Mouse (Mus musculus): ENCODE measurements around the gene Epo. TPM values are rescaled to one million over a fixed set of nuclear protein-coding genes. Genes with fewer than 3 reads are reported as not detected.
A peak's percentile ranks its signal among the peaks of the same experiment; 100 is the strongest.

Epo gene
- polyA plus RNA-seq, 1 experiment from 2014 or later, result not detected

DNA sequence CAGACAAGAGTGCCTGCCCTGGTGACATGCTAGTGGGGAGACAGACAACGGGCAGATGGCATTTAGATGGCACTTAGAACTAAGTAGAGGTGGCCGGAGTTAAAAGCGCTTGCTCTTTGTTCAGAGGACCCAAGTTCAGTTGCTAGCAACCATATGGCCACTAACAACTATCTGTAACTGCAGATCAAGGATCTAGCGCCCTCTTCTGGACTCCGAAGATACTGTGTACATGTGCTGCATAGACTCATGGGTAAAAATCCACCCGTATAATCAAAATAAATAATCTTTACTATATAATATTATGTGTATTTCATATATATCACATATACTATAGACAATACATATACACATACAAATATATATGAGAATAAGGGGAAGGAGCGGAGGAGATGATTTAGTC is 45.4 kb downstream of the Epo start:
- Histone ChIP-seq H3K9me3 (no peaks in the 10 kb centered on the region), H3K4me3 (no peak overlapping the region), H3K27ac (no peak overlapping the region), H3K4me1 (peaks cover 20% of the 10 kb centered on the region), H3K36me3 (no peaks in the 10 kb centered on the region), H3K27me3 (peaks cover 19% of the 10 kb centered on the region), H3K4me2 (no peak overlapping the region), H3K9ac (no peak overlapping the region)
- WGBS, result 86% methylated on average over 7 of the region's 7 CpGs
- ATAC-seq (ENCODE audit: insufficient number of reproducible peaks, low FRiP score, low TSS enrichment, low read depth), result no peak

GRCm38 (mm10) chr5:137485851-137486155 is 47.2 kb downstream of the Epo start:
- Histone ChIP-seq H3K4me3 (peak overlapping the region; percentile 21), H3K27me3 (peaks cover 19% of the 10 kb centered on the region), H3K4me2 (peak overlapping the region; percentile 42), H3K4me1 (peaks cover 16% of the 10 kb centered on the region), H3K27ac (no peak overlapping the region), H3K9me3 (no peaks in the 10 kb centered on the region), H3K36me3 (no peaks in the 10 kb centered on the region), H3K9ac (peak overlapping the region; percentile 23; the same call in 1 of the 2 replicates)
- 3% methylated on average over 17 of the region's 17 CpGs for WGBS
- ATAC-seq (ENCODE audit: insufficient number of reproducible peaks, low FRiP score, low TSS enrichment, low read depth), result no peak

GRCm38 (mm10) chr5:137485071-137485850 is 47.8 kb downstream of the Epo start:
- Histone ChIP-seq H3K27ac (no peak overlapping the region), H3K9me3 (no peaks in the 10 kb centered on the region), H3K9ac (peak overlapping the region; percentile 23; the same call in 1 of the 2 replicates), H3K4me1 (peaks cover 16% of the 10 kb centered on the region), H3K36me3 (no peaks in the 10 kb centered on the region), H3K4me3 (peak overlapping the region; percentile 21), H3K27me3 (peaks cover 19% of the 10 kb centered on the region), H3K4me2 (peak overlapping the region; percentile 42)
- WGBS, result 9% methylated on average over 30 of the region's 30 CpGs
- ATAC-seq (ENCODE audit: insufficient number of reproducible peaks, low FRiP score, low TSS enrichment, low read depth), result no peak

DNA sequence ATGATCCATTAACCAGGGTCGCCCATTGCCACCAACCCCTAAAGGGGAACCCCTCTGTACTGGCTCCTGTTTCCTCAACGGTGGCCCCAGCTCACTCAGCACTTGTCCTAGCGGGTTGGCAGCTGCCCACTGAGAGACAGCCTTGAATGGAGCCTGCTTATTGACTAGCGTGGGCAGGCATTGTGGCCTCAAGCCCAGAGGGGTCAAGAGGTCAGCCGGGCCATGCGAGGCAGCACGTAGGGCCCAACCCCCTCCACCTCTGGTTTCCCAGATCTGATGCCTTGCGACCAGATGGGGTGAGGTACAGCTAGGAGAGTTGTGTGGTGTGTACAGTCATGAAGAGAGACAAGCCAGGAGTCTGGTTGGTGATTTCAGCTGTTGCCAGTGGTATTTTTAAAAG is 51.1 kb downstream of the Epo start:
- no peaks in the 10 kb centered on the region for H3K36me3 ChIP-seq
- no peak for ATAC-seq (ENCODE audit: insufficient number of reproducible peaks, low FRiP score, low TSS enrichment, low read depth)
- no peak overlapping the region for H3K4me2 ChIP-seq
- no peaks in the 10 kb centered on the region for H3K9me3 ChIP-seq
- 41% methylated on average over 8 of the region's 8 CpGs for WGBS
- H3K27me3 ChIP-seq, result peaks cover 19% of the 10 kb centered on the region
- H3K27ac ChIP-seq, result no peak overlapping the region
- H3K4me3 ChIP-seq, result no peak overlapping the region
- no peak overlapping the region for H3K9ac ChIP-seq
- peaks cover 16% of the 10 kb centered on the region for H3K4me1 ChIP-seq

DNA sequence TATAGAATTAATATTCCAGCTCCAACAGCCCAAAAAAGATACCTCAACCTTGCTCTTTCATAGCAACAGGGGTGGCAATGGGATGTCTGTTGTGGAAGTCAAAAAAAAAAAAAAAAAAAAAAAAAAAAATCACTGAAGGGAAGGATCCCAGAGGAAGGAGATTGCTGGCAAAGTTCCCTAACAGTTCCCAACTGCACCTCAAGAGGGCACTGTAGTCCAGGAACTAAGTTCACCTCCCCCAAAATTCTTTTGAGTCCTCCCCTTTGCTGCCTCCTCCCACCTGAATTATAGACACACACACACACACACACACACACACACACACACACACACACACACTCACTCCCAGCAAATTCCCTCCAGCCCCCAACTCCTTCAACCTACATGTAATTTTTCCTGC is 51.9 kb downstream of the Epo start:
- Histone ChIP-seq H3K4me1 (peaks cover 16% of the 10 kb centered on the region), H3K9ac (no peak overlapping the region), H3K27ac (no peak overlapping the region), H3K9me3 (no peaks in the 10 kb centered on the region), H3K4me2 (no peak overlapping the region), H3K36me3 (no peaks in the 10 kb centered on the region), H3K4me3 (no peak overlapping the region), H3K27me3 (peaks cover 14% of the 10 kb centered on the region)
- ATAC-seq (ENCODE audit: insufficient number of reproducible peaks, low FRiP score, low TSS enrichment, low read depth), result no peak

GRCm38 (mm10) chr5:137476964-137477363 is 56.1 kb downstream of the Epo start, which contains the start of gene Zan:
Zan (minus strand) TSS chr5:137477064.
- 0 out of 2 replicates have a peak, but pooled peaks cover 3% of the 10 kb centered on the region for H3K4me1 ChIP-seq
- H3K9ac ChIP-seq, result no peak within 1 kb of the TSS; the same call in 1 of the 2 replicates
- H3K9me3 ChIP-seq, result no peaks in the 10 kb centered on the region
- no peak within 1 kb of the TSS for H3K4me3 ChIP-seq
- no peaks in the 10 kb centered on the region for H3K36me3 ChIP-seq
- ATAC-seq (ENCODE audit: insufficient number of reproducible peaks, low FRiP score, low TSS enrichment, low read depth), result no peak
- H3K27ac ChIP-seq, result no peak within 1 kb of the TSS
- no peak within 1 kb of the TSS for H3K4me2 ChIP-seq
- 78% methylated on average over 5 of the region's 5 CpGs for WGBS
- no peaks in the 10 kb centered on the region for H3K27me3 ChIP-seq

- no peak overlapping the region for H3K4me3 ChIP-seq
- H3K4me2 ChIP-seq, result no peak overlapping the region
- no peak overlapping the region for H3K27ac ChIP-seq
- no peak overlapping the region for H3K9ac ChIP-seq
- no peaks in the 10 kb centered on the region for H3K9me3 ChIP-seq
- no peak for ATAC-seq (ENCODE audit: insufficient number of reproducible peaks, low FRiP score, low TSS enrichment, low read depth)
- no peaks in the 10 kb centered on the region for H3K4me1 ChIP-seq
- H3K36me3 ChIP-seq, result no peaks in the 10 kb centered on the region
- no peaks in the 10 kb centered on the region for H3K27me3 ChIP-seq
- WGBS, result 44% methylated on average over 2 of the region's 2 CpGs
Observed at GRCm38 (mm10) chr5:137474351-137474750, 58.7 kb downstream of the Epo start.

DNA sequence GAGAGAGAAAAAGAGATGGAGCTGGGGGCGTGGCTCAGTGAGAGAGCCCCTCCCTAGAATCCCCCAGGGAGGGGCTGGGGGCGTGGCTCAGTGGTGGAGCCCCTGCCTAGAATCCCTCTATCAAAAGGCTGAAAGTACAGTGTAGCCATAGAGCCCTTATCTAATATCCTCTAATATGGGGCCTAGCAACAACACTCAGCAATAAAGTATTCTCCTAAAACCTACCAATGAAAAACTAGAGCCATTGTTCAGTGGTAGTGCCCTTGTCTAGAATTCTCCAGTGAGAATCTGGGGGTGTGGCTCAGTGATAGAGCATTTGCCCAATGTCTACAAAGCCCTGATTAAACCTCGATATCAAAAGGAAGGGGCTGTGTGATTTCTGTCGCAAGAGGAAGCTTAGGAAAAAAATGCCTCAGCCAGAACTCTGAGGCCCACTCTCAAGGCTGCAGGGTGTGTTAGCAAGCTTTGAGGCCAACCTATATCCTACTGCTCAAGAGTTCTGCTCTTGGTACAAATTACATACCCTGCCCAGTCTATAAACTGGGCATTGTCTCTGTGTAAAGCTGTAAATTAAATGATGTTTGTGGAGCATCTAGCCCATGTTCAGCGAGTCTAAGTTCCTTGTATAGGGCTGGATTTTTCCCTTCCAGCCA is 60.7 kb downstream of the Epo start:
- no peaks in the 10 kb centered on the region for H3K9me3 ChIP-seq
- no peaks in the 10 kb centered on the region for H3K27me3 ChIP-seq
- no peak overlapping the region for H3K9ac ChIP-seq
- H3K36me3 ChIP-seq, result no peaks in the 10 kb centered on the region
- no peak for ATAC-seq (ENCODE audit: insufficient number of reproducible peaks, low FRiP score, low TSS enrichment, low read depth)
- H3K4me2 ChIP-seq, result no peak overlapping the region
- H3K27ac ChIP-seq, result no peak overlapping the region
- H3K4me3 ChIP-seq, result no peak overlapping the region
- 64% methylated on average over 5 of the region's 5 CpGs for WGBS
- H3K4me1 ChIP-seq, result no peaks in the 10 kb centered on the region

DNA sequence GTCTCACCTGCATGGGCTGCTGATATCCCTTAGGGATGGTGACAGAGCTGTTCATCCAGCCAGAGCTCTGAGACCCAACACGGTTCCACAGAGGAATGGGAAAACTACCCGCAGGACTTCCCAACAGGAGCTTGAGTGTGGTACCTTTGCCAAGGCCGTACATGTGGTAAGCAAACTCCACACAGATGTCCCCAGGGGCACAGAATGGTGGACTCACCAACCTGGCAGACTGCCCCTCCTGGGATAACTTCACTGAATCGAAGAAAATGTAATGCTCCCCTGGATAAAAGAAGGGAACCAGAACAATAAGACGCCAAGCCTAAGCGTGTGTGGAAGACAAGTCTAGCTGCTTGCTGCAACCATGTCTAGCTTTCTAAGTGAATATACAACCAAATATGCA is 66.1 kb downstream of the Epo start:
- H3K4me1 ChIP-seq, result no peaks in the 10 kb centered on the region
- no peak overlapping the region for H3K9ac ChIP-seq
- H3K4me3 ChIP-seq, result no peak overlapping the region
- 89% methylated on average over 6 of the region's 6 CpGs for WGBS
- ATAC-seq (ENCODE audit: insufficient number of reproducible peaks, low FRiP score, low TSS enrichment, low read depth), result no peak
- no peaks in the 10 kb centered on the region for H3K9me3 ChIP-seq
- H3K36me3 ChIP-seq, result no peaks in the 10 kb centered on the region
- H3K27ac ChIP-seq, result no peak overlapping the region
- H3K27me3 ChIP-seq, result no peaks in the 10 kb centered on the region
- H3K4me2 ChIP-seq, result no peak overlapping the region

DNA sequence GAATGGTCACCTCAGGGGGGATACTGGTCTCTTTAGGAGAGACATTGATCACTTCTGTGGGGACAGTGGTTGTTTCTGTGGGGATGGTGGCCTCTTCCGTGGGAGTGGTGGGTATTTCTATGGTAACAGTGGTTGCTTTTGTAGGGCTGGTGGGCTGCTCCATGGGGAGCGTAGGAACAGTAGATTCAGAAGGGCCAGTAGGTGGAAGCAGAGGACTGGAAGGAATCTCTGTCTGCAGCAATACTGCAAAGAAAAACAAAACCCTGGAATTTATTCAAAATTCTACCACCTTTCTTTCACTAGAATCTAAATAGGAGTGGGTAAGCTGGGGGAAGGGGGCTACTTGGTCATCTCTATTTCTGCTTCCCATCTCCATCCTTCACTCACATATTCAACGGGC is 68.0 kb downstream of the Epo start:
- 51% methylated on average over 3 of the region's 3 CpGs for WGBS
- H3K27ac ChIP-seq, result no peak overlapping the region
- H3K4me1 ChIP-seq, result no peaks in the 10 kb centered on the region
- H3K4me3 ChIP-seq, result no peak overlapping the region
- H3K9ac ChIP-seq, result no peak overlapping the region
- H3K9me3 ChIP-seq, result no peaks in the 10 kb centered on the region
- no peaks in the 10 kb centered on the region for H3K27me3 ChIP-seq
- no peaks in the 10 kb centered on the region for H3K36me3 ChIP-seq
- H3K4me2 ChIP-seq, result no peak overlapping the region
- no peak for ATAC-seq (ENCODE audit: insufficient number of reproducible peaks, low FRiP score, low TSS enrichment, low read depth)

- 51% methylated on average over 7 of the region's 7 CpGs for WGBS
- Histone ChIP-seq H3K9ac (no peak overlapping the region), H3K27ac (no peak overlapping the region), H3K27me3 (no peaks in the 10 kb centered on the region), H3K9me3 (no peaks in the 10 kb centered on the region), H3K36me3 (no peaks in the 10 kb centered on the region), H3K4me1 (no peaks in the 10 kb centered on the region), H3K4me2 (no peak overlapping the region), H3K4me3 (no peak overlapping the region)
- ATAC-seq (ENCODE audit: insufficient number of reproducible peaks, low FRiP score, low TSS enrichment, low read depth), result no peak
Observed at GRCm38 (mm10) chr5:137455866-137456591, 77.0 kb downstream of the Epo start.

GRCm38 (mm10) chr5:137455206-137455605 is 77.8 kb downstream of the Epo start:
- WGBS, result 81% methylated on average over 6 of the region's 6 CpGs

More at GRCm38 (mm10) chr5:137455206-137455605, 77.8 kb downstream of the Epo start:
- ATAC-seq (ENCODE audit: insufficient number of reproducible peaks, low FRiP score, low TSS enrichment, low read depth), result no peak
- H3K4me3 ChIP-seq, result no peak overlapping the region
- H3K36me3 ChIP-seq, result no peaks in the 10 kb centered on the region
- H3K27me3 ChIP-seq, result no peaks in the 10 kb centered on the region
- H3K4me2 ChIP-seq, result no peak overlapping the region
- H3K9me3 ChIP-seq, result no peaks in the 10 kb centered on the region
- H3K27ac ChIP-seq, result no peak overlapping the region
- H3K9ac ChIP-seq, result no peak overlapping the region
- H3K4me1 ChIP-seq, result no peaks in the 10 kb centered on the region

Data from limb, embryonic 15.5 days (tissue).